Mouse (Mus musculus) kidney, adult 11 months (tissue): ENCODE measurements around the gene Myh9.
"Not testable (repeated sequence)": the region's sequence is repeated elsewhere in the genome, so short reads cannot be mapped to it uniquely, and the experiment has no call there.

Experiments
- DNase-seq: peaks from one replicate; pipeline ENCODE4 v3.0.0; 2022

The Myh9 gene

DNA sequence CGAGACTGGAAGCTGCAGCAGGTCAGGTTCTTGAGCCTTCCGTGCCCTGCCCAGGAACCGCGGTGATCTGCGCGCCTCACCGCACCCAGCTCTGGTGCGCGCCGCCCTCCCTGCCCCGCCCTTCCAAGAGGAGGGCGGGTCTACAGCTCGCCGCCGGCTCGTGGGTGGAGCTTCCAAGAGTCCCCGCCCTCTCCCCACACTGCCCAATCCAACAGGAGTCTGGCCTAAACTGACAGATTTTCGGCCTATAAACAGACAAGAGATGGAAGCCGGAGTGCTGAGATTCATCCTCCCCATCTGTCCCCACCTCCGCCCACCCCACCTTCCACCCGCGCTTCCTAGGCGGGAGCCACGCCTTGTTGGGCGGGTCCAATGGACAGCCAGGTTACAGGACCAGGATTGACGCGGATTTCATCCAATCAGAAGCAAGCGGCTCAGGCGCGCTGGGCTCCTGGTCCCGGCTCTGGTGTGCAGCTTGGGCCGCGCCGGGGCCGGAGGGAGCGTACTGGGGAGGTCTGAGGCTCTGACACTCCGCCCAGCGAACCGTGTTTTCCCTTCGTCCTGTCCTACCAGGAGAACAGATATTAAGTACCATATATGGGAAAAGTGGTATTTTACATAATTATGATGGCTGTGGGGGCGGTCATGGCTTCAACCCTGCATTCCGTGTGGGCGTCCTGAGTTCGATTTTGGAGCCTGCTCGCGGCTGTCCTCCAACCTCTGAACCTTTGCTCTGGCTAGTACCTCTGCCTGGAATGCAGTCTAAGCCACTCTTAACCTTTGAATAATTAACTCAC, at the start of gene Myh9:
Gene Myh9 (minus strand): TSS at position 129 of the 797 bp plus-strand sequence.
- DNase-seq = peak; percentile 100

DNA sequence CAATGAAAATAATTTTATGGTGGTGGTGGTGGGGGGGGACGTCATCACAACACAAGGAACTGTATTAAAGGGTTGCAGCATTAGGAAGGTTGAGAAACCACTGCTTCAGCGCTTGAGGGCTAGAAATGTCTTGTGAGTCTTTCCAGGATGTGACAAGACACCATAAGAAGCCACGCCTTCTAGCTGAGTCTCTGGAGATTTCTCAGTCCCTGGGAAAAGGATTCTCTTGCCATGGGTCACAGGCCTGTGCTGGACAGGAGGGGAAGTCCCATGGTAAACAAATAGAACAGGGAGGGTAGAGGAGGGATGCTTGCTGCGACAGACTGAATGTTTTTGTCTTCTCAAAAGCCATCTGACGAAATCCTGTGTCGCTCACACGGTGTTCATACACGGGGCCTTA, 49.8 kb upstream of the Myh9 start:
- DNase-seq = no peak

DNA sequence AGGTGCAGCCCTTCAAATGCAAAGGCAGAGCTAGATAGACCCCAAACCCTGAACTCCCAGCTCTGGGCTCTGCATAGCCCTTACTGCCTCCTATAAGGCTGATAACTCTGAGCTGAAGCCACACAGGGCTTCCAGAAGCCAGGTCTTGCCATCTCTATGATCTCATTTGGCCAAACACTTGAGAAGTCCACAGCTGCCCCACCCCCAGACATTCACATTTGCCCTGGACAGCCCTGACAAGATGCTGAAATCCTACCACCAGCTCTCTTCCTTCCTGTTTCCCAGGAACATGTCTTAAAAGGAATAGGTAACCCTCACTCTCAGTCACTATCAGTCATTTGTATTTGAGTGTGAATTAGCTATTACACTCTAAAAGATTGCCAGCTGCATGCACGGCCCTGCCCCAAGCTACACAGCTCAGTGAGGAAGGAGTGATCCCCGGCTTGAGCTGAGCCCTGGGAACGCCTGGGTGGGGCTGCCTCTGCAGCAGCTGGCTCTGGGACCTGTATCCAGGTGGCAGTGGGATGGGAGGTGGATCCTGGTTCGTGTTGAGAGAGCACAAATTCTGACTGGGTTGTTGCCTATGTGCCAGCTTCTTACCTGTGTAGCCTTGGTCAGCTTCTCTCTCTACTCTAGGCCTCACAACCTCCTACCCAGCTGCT, 47.9 kb upstream of the Myh9 start:
- no peak for DNase-seq

DNA sequence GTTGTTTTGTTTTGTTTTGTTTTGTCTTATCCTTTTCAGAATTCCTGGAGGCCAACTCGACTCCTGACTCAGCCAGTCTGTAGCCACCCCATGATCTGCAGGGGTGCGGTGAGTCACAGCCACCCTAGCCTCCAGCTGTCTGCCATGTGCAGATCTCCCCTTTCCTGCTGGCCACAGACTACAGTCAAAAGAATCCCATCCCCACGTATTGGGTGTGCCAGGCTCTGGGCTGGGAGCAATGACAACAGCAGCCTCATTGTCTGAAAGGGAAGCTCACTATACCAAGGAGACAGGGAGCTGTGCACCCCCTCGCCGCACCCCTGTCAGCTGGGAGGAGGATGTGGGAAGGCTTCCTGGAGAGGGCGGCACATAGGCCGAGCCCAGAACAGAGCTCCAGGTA, 46.3 kb upstream of the Myh9 start:
- DNase-seq = no peak

DNA sequence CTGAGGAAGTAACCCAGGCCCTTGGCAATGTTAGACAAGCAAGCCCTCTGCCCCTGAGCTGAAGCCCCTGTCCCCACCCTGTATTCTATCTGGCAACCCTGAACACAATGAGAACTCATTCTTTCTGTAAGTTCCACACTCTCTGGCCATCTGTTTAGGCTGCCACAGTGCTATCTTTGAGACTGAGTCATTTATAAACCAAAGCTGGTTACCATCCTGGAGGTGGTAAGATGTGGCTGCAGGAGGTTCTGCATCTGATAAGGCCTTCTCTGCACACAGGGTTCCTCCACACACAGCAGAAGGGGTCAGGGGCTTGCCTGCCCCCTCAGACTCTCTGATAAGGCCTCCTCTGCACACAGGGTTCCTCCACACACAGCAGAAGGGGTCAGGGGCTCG, 45.1 kb upstream of the Myh9 start:
- DNase-seq = no peak

DNA sequence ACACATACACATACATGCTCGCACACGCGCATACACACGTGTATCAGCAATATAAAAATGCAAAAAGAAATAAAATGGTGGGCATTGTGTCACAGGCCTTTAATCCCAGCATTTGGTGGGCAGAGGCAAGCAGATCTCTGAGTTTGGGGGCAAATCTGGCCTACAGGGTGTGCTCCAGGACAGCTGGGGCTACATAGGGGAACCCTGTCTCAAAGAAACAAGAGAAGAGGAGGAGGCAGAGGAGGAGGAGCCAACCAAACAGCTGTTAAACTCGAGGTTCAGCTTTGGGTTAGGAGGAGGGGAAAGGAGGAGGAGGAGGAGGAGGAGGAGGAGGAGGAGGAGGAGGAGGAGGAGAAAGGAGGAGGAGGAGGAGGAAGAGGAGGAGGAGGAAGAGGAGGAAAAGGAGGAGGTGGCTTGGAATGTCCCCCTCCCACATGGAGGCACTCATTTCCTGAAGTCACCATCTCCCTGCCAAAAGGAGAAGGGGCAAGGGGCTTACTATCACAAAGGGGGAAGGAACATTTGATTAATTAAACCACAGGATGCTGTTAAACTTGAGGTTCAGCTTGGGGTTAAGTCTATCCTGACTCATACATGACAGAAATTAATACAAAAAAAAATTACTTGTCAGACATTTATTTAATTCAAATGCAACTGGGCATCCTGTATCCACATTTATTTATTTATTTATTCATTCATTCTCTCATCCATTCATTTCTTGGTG, 44.6 kb upstream of the Myh9 start:
- DNase-seq = no peak

DNA sequence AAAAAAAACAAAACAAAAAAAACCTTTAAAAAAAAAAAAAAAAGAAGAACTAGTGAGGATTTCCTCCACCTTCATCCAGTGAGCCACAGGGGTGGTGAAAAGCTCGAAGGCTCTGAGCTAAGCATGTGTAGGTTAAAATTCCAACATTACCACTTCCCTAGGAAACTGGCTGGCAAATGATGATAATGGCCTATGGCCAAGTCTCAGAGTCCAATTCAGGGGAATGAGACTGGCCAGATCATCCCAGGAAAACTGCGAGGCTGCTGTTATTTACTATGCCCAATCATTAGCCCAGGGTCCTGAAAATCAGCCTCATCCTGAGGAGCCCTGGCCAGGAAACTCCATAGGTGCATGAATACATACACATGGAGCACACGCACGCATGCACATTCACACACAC, 44.0 kb upstream of the Myh9 start:
- DNase-seq = peak; percentile 53

DNA sequence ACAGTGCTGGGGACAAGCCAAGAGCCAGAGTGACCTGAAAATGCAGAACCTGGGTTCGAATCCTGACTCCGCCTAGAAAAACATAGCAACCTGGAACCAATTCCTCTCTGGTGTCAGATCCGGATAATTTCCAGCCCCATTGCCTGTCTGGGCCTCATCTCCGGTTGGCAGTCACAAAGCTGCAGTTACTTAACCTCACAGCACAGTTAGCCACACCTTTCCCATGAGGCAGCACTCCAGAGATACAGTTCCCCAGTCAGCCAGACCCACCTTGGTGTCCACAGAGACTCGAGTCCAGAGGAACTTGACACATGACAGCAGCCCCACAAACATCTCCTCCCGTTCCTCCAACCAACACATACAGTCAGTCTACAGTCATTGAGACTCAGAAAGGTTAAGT, 43.2 kb upstream of the Myh9 start:
- no peak for DNase-seq

DNA sequence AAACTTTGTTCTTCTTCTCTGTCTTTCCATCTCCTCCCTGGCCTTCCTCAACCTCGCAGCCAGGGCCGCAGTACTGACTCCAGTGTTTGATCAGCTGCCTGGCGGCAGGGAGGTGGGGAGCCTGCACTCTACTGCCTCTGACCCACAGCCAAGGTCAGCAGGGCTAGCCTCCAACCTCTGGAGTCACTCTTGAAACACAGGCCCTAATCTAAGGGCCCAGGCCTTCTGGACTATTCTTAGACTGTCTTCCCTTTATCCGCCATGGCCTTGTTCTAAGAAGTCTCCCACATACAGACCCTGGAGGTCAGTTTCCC, 41.7 kb upstream of the Myh9 start:
- DNase-seq = no peak

DNA sequence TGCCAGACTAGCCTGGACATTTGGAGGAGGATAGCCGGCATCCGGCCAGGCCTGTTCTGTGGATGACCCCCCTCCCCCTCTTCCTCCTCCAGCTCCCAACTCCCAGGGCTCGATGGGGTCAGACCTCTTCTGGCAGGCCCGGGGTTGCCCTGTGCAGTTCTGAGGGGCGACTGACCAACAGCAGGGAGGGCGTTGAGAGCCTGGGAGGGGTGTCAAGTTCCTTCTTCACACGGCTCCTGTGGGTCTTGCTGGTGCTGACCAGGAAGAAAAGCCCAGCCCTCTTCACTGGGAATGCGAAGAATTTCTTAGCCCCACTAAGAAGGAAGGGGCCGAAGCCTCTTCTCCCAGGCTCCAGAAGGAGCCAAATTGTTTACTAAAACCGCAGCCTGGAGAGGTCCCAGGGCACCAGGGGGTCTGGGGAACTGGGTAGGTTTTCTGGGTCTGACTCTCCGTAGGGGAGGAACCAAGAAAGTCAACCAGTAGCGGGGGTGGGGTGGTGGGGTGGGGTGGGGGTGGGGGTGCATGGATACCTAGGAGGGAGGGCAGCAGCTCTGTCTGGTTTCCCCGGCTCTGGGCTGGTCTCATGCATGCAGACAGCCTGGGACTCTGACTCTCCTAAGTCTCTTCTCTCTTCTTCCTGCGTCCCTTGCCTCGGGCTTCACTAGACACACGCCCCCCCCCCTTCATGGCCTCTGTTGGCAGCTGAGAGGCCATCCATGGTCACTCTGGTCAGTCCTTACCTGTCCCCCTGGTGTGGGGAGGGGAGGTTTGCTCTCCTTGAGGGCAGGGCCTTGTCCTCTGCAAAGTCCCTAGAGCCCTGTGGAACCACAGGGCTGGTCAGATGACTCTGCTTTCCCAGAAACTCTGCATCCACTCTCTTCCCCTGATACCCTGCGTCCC, 41.1 kb upstream of the Myh9 start:
- DNase-seq = peak; percentile 60

DNA sequence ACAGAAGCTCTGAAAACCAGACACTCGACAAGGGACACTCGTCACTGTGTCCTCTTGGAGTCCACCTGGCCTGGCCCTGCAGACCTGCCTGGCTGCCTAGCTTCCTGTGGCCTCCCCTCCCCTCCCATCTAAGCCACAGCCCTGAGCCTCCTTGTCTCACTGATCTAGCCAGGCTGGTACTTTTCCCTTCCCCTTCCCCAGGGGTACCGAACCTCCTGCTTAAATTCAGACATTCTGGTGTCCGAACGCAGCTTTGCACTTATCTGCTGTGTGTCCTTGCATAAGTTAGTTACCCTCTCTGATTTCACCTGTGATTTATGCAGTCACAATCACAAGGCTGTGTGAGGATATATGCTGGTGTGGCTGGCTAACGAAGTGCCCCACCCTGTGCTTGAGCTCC, 40.3 kb upstream of the Myh9 start:
- DNase-seq = no peak

DNA sequence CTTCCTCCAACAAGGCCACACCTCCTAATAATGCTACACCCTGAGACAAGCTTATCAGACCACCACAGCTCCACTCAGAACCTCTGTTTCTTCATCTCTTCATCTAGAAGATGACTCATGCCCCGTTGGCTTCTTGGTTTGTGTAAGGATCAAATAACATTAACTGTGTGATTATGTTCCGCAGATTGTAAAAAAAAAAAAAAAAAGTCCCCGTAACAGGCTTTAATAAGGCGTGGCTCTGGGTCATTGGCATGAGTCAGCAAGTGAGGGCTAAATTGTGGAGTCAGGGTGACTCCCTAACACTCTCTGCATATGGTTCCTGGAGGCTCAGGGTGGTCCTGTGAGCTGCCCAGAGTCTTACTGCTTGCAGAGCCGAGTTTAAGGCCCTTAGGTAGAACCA, 39.7 kb upstream of the Myh9 start:
- DNase-seq = no peak

DNA sequence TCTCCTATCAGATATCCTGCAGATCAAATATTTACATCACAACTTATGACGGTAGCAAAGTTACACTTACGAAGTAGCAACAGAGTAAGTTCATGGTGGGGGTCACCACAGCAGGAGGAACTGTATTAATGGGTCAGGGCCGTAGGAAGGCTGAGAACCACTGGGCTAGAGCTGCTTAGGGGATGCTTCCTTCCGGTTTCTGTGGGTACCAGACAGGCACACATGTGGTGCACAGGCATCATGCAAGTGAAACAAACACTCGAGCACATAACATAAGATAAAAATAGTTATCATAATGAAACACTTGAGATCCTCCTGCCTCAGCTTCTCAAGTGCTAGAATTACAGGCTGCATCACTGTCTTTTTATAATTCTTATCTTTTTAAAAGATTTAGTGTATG, 38.8 kb upstream of the Myh9 start:
- DNase-seq = no peak

DNA sequence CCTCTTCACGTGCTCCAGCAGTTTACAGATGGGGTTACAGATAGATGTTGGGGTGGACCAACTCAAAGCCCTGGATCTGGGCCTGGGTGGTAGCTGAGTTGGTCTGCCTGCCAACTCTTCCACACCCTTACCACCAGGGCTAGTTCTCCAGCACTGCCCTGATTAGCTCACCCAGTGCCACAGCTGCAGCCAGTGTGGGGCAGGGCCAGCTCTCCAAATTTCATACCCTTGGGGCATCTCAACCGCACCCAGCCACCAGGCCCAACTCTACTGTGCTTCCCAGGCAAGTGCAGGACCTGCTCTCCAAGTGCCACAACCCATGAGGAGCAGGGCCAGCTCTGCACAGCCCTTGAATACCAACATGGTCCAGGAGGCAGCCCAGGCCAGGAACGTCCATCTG, 37.8 kb upstream of the Myh9 start:
- DNase-seq = no peak

DNA sequence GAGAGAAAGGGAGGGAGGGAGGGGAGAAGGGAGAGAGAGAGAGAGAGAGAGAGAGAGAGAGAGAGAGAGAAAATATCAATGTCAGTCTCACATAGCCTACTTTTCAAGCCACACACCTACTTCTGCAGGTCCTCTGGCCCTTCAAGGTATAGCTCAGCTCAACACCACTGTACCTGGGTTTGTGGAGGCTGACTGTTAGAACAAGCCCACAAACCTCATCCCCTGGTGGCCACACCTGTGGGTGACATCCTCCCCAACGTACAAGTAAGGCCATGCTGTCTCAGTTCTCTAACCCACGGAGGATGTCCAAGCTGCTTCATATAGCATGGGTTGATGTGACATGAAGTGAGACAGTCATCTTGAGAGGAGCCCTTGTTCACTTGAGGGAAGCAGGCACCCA, 35.2 kb upstream of the Myh9 start:
- DNase-seq = no peak

DNA sequence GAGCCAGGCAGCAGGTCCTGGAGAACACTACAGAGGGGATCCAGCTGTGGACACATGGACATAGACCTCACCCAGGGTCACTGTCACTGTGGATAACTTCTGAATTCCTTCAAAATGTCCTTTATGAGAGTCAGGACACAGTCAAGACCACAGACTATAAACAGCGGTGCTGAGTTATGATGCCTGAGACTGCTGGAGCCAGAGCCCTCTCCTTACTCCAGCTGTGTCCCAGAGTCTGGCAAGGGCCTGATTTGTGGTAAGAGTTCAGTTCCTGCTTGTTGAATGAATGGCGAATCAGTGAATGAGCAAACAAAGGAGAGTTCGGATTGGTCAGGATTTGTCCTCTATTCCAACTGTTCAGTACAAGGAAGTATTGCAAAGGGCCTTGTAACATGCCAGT, 34.7 kb upstream of the Myh9 start:
- DNase-seq = peak; percentile 63

DNA sequence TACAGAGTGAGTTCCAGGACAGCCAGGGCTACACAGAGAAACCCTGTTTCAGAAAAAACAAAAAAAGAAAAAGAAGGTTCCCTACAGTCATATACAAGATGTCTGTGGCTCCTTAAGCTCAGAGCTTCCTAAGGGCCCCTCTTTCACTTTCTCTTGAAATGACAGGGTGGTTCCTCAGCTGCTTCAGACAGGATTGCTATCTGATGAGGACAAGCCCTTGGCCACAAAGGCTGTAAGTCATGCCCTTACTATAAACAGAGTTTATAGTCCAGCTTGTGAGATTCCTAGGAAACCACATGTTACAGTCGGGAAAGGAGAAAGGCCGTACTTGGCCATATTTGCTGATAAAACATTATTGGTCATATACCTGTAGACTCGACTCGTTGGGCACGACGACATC, 34.0 kb upstream of the Myh9 start:
- no peak for DNase-seq

DNA sequence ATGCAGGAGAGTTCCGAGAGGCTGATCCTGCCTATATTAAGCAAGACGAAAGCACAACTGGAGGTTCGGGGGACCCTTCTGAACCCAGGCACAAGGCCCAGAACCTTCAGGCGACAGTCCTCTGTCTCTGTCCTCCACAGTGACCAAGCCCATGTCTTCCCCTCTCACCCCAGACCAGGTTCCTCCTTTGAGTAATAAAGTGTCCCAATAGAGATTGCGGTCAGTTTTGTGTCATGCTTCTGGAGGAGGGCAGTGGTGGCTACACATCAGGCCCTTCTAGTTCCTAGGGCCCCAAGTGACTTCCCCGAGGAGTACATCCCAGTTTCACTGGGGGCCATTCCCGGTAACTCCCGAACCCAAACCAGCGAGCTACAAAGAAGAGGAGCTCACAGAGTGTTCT, 32.8 kb upstream of the Myh9 start:
- DNase-seq = no peak

DNA sequence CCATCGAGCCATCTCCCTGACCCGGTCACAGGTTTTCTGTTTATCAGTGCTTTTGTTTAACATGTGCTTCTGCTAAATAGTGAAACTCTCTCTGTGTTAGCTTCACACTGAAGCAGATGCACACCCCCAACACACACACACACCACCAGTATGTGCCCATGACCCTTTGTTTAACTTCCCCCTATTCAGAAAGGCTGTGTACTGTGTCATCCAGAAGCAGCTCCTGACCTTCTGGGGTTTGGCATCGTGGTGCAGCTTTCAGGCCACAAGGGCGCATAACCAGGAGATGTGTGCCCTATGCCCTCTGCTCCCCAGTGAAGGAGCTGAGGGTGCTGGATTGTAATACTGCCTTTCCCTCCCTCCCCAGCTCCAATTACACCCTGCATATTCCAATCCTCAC, 32.3 kb upstream of the Myh9 start:
- no peak for DNase-seq

DNA sequence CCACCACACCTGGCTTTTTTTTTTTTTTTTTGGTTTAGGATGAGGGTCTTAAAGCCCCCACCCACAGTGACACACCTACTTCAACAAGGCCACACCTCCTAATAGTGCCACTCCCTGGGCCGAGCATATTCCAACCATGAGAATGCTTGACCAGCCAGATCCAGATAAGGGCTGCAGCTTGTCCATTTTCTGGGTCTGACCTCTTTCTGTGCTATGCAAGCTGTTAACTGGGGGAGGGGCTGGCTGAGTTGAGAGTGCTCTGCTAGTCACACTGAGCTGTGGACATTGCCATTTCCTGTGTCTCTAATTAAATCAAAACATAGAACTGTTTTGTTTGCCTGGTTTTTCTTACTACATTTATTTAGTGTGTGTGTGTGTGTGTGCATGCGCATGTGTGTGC, 31.6 kb upstream of the Myh9 start:
- peak; percentile 56 for DNase-seq

DNA sequence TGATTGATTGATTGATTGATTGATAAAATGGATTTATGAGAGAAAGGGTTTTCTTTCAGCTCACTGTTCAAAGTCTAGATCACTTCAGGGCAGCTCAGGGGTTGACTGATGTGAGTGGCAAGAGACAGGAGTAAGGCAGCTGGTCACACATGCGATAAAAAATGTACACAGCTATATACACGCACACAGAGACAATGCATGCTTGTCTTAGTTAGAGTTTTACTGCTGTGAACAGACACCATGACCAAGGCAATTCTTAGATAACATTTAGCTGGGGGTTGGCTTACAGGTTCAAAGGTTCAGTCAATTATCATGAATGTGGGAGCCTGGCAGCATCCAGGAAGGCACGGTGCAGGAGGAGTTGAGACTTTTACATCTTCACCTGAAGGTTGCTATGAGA, 31.0 kb upstream of the Myh9 start:
- no peak for DNase-seq

DNA sequence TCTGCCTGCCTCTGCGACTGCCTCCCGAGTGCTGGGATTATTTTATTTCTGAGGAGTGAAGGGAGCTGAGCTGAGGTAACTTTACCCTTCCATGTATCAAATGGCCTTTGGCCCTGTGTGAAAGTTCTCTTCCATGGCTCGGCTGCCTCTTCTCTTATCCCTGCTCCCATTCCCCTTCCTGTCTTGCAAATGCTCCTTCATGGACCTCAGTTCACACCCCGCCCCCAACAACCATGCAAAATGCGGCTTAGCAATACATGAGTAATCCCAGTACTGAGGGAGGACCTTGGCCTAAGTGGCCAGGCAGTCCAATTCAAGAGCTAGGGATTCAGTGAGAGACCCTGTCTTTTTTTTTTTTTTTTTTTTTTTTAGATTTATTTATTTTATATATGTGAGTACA, 26.4 kb upstream of the Myh9 start:
- DNase-seq = no peak

DNA sequence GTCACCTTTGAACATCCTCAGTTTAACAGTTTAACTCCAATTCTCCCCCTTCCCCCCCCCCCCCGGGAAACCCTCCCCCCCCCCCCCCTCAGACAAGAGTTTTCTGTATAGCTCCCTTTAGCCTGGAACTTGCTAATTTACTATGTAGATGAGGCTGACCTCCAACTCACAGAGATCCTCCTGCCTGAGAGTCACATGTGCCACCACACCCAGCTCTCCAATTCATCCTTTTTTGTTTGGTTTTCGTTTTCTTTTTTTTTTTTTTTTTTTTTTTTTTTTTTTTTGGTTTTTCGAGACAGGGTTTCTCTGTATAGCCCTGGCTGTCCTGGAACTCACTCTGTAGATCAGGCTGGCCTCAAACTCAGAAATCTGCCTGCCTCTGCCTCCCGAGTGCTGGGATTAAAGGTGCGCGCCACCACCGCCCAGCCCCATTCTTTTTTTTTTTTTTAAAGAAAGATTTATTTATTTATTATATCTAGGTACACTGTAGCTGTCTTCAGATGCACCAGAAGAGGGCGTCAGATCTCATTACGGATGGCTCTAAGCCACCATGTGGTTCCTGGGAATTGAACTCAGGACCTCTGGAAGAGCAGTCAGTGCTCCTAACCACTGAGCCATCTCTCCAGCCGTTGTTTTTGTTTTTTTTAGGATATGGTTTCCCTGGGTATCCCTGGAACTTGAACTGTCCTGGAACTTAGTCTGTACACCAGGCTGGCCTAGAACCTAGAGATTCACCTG, 25.4 kb upstream of the Myh9 start:
- DNase-seq = not testable (repeated sequence)
